In the genomic region with DNA sequence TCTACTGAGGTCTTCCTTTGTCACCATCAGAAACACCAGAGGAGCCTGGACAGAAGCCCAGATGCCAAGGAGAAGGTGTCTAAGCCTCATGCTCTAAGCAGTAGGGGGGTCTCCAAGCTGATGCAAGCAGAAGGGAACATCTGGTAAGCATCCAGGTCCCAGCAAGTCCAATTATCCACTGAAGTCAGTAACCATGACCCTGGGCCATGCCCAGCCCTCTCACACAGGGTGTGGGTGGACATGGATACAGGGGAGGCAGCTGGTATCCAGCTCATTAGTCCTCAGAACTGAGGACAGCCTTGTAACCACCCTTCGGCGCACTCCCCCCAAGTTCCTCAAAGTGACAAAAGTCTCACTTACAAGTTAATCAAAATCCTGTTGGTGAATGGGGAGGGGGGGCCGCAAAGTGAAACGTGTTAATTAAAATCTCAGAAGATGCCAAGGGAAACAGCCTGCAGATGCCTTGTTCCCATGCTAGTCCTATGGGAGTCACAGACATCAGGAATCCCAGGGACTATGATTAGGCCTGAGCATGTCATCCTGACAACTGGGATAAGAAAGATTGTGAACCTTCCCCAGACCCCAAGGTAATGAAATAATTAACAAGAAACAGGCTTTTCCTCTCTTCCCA, we compare ENCODE assay signal across 16 mouse cellular contexts. TPM values are rescaled to one million over a fixed set of nuclear protein-coding genes. Genes with fewer than 3 reads are reported as not detected.
A peak's percentile ranks its signal among the peaks of the same experiment; 100 is the strongest.
DNase-seq lines count a peak whose midpoint lies in the region; ATAC-seq and TF ChIP-seq lines count a peak whose summit lies in the region.
"Had no signal": no experiment of that assay in that cellular context is flagged by ENCODE, and none has a peak within 500 bp of the region (broad histone marks: within the 10 kb centered on the region; RNA-seq: fewer than 3 reads in every experiment).

No protein-coding gene starts in this region.

- peak; percentile 70 for ATAC-seq in hindbrain, embryonic 11.5 days (ENCODE audit: low FRiP score)
- peak; percentile 26; the same call in 1 of the 2 replicates for ATAC-seq in neural tube, embryonic 14.5 days (ENCODE audit: low read depth)
- ATAC-seq in neural tube, embryonic 15.5 days (ENCODE audit: low FRiP score), result no peak
- ATAC-seq in hindbrain, embryonic 16.5 days, result peak; percentile 79
- ATAC-seq in monocyte, adult 5-6 weeks (replicated peaks; ENCODE audit: insufficient number of reproducible peaks, low FRiP score, low TSS enrichment, poor library complexity, severe bottlenecking), result no peak

- no peak overlapping the region for H3K4me2 ChIP-seq in hindbrain, embryonic 11.5 days (replicated peaks; ENCODE audit: low read depth, low read length)
- H3K4me2 ChIP-seq in neural tube, embryonic 14.5 days (ENCODE audit: low read depth, low read length), result no peak overlapping the region
- H3K4me2 ChIP-seq in neural tube, embryonic 15.5 days, result no peak overlapping the region
- no peak overlapping the region for H3K4me2 ChIP-seq in hindbrain, embryonic 16.5 days (ENCODE audit: low read length)
- H3K4me2 ChIP-seq: embryonic facial prominence, embryonic 12.5 days had no signal

- TF ChIP-seq CTCF in gastrocnemius, adult 2 months (IDR thresholded peaks at IDR 0.05), result no peak

- H3K9me3 ChIP-seq in hindbrain, embryonic 11.5 days (ENCODE audit: control insufficient read depth, low read length), result no peaks in the 10 kb centered on the region
- H3K9me3 ChIP-seq in hindbrain, embryonic 10.5 days, result no peaks in the 10 kb centered on the region
- no peaks in the 10 kb centered on the region for H3K9me3 ChIP-seq in neural tube, embryonic 14.5 days (ENCODE audit: control insufficient read depth, low read length)
- H3K9me3 ChIP-seq in neural tube, embryonic 15.5 days (replicated peaks), result no peaks in the 10 kb centered on the region
- H3K9me3 ChIP-seq in hindbrain, embryonic 16.5 days (ENCODE audit: control insufficient read depth, low read length), result no peaks in the 10 kb centered on the region
- H3K9me3 ChIP-seq: embryonic facial prominence, embryonic 12.5 days had no signal

- DNase-seq in hindbrain, embryonic 11.5 days (ENCODE audit: low spot score), result no peak
- no peak for DNase-seq in hindbrain, embryonic 10.5 days (ENCODE audit: low spot score)
- DNase-seq in retina, postnatal 1 day, result peak; percentile 78
- DNase-seq in gastrocnemius, adult 2 months, result no peak
- DNase-seq: adrenal gland, postnatal 14 days; heart, adult 2 months; heart, postnatal 36 days; kidney, adult 2 months; right cerebral cortex, postnatal 25 days; thymus, adult 18-20 months had no signal

- peaks cover 2% of the 10 kb centered on the region for H3K27me3 ChIP-seq in hindbrain, embryonic 11.5 days (ENCODE audit: control insufficient read depth, insufficient read depth, low read length)
- peaks cover 83% of the 10 kb centered on the region for H3K27me3 ChIP-seq in hindbrain, embryonic 10.5 days (ENCODE audit: insufficient read depth, poor library complexity, severe bottlenecking)
- H3K27me3 ChIP-seq in neural tube, embryonic 14.5 days (ENCODE audit: control insufficient read depth, insufficient read depth, low read length), result no peaks in the 10 kb centered on the region
- no peaks in the 10 kb centered on the region for H3K27me3 ChIP-seq in neural tube, embryonic 15.5 days (replicated peaks)
- no peaks in the 10 kb centered on the region for H3K27me3 ChIP-seq in hindbrain, embryonic 16.5 days (replicated peaks; ENCODE audit: control insufficient read depth, insufficient read depth, low read length)
- H3K27me3 ChIP-seq: embryonic facial prominence, embryonic 12.5 days had no signal

- no peak overlapping the region for H3K9ac ChIP-seq in hindbrain, embryonic 11.5 days (ENCODE audit: low read depth, low read length)
- H3K9ac ChIP-seq in neural tube, embryonic 14.5 days (replicated peaks; ENCODE audit: low read depth, low read length), result no peak overlapping the region
- no peak overlapping the region for H3K9ac ChIP-seq in neural tube, embryonic 15.5 days (replicated peaks)
- no peak overlapping the region for H3K9ac ChIP-seq in hindbrain, embryonic 16.5 days (ENCODE audit: low read depth, low read length)
- H3K9ac ChIP-seq: embryonic facial prominence, embryonic 12.5 days; liver, embryonic 14.5 days had no signal

- H3K4me3 ChIP-seq in hindbrain, embryonic 11.5 days (ENCODE audit: low read depth, low read length), result no peak overlapping the region
- no peak overlapping the region for H3K4me3 ChIP-seq in hindbrain, embryonic 10.5 days
- H3K4me3 ChIP-seq in neural tube, embryonic 14.5 days (ENCODE audit: low read depth, low read length), result no peak overlapping the region
- H3K4me3 ChIP-seq in neural tube, embryonic 15.5 days (replicated peaks), result no peak overlapping the region
- H3K4me3 ChIP-seq in hindbrain, embryonic 16.5 days (ENCODE audit: low read length), result no peak overlapping the region
- H3K4me3 ChIP-seq in gastrocnemius, adult 2 months, result no peak overlapping the region
- H3K4me3 ChIP-seq: embryonic facial prominence, embryonic 12.5 days; heart, adult 2 months had no signal

- H3K4me1 ChIP-seq in hindbrain, embryonic 11.5 days (replicated peaks; ENCODE audit: control insufficient read depth, insufficient read depth, low read length), result no peaks in the 10 kb centered on the region
- peaks cover 19% of the 10 kb centered on the region for H3K4me1 ChIP-seq in hindbrain, embryonic 10.5 days (replicated peaks)
- no peaks in the 10 kb centered on the region for H3K4me1 ChIP-seq in neural tube, embryonic 14.5 days (ENCODE audit: control insufficient read depth, insufficient read depth, low read length)
- peaks cover 9% of the 10 kb centered on the region; the same call in 1 of the 2 replicates for H3K4me1 ChIP-seq in neural tube, embryonic 15.5 days
- peaks cover 2% of the 10 kb centered on the region for H3K4me1 ChIP-seq in hindbrain, embryonic 16.5 days (ENCODE audit: control insufficient read depth, insufficient read depth, low read depth, low read length)
- H3K4me1 ChIP-seq: embryonic facial prominence, embryonic 12.5 days had no signal

- H3K27ac ChIP-seq in hindbrain, embryonic 11.5 days (ENCODE audit: low read depth, low read length), result no peak overlapping the region
- no peak overlapping the region for H3K27ac ChIP-seq in hindbrain, embryonic 10.5 days
- H3K27ac ChIP-seq in neural tube, embryonic 14.5 days (ENCODE audit: low read depth, low read length), result no peak overlapping the region
- H3K27ac ChIP-seq in neural tube, embryonic 15.5 days (replicated peaks), result no peak overlapping the region
- H3K27ac ChIP-seq in hindbrain, embryonic 16.5 days (ENCODE audit: low read depth, low read length), result no peak overlapping the region
- H3K27ac ChIP-seq in gastrocnemius, adult 2 months, result no peak overlapping the region
- H3K27ac ChIP-seq: embryonic facial prominence, embryonic 12.5 days; heart, adult 2 months; liver, embryonic 14.5 days had no signal

- intact Hi-C loops in gastrocnemius, adult 2 months (cut with DNase I), result no loop called here

- no peaks in the 10 kb centered on the region for H3K36me3 ChIP-seq in hindbrain, embryonic 11.5 days (ENCODE audit: control insufficient read depth, insufficient read depth, low read length)
- H3K36me3 ChIP-seq in hindbrain, embryonic 10.5 days, result no peaks in the 10 kb centered on the region
- H3K36me3 ChIP-seq in neural tube, embryonic 14.5 days (ENCODE audit: control insufficient read depth, insufficient read depth, low read length), result no peaks in the 10 kb centered on the region
- H3K36me3 ChIP-seq in neural tube, embryonic 15.5 days, result no peaks in the 10 kb centered on the region
- H3K36me3 ChIP-seq in hindbrain, embryonic 16.5 days (ENCODE audit: control insufficient read depth, insufficient read depth, low read length), result no peaks in the 10 kb centered on the region
- H3K36me3 ChIP-seq: embryonic facial prominence, embryonic 12.5 days had no signal

- WGBS in hindbrain, embryonic 11.5 days, result 76% methylated on average over 4 of the region's 4 CpGs
- WGBS in hindbrain, embryonic 10.5 days, result 70% methylated on average over 4 of the region's 4 CpGs
- WGBS in neural tube, embryonic 14.5 days, result 77% methylated on average over 4 of the region's 4 CpGs
- 79% methylated on average over 4 of the region's 4 CpGs for WGBS in neural tube, embryonic 15.5 days
- WGBS in hindbrain, embryonic 16.5 days, result 44% methylated on average over 4 of the region's 4 CpGs

RNA-seq across cellular contexts. Expression of gene Smim20, which starts 17.3 kb away (rescaled TPM):
- polyA plus RNA-seq in hindbrain, embryonic 11.5 days (2014; fragmentation: Nextera tagmentation; extraction: Ambion mirVana), result 66.3 and 69.2 TPM in 2 replicates
- polyA plus RNA-seq in hindbrain, embryonic 10.5 days (2016; fragmentation: Nextera tagmentation; extraction: Ambion mirVana), result 67.8 and 74.2 TPM in 2 replicates
- polyA plus RNA-seq in neural tube, embryonic 14.5 days (2014; fragmentation: Nextera tagmentation; extraction: Ambion mirVana), result 84.6 and 93.4 TPM in 2 replicates
- 86.0 and 89.8 TPM in 2 replicates for polyA plus RNA-seq in neural tube, embryonic 15.5 days (2015; fragmentation: Nextera tagmentation; extraction: Ambion mirVana)
- 70.9 and 80.1 TPM in 2 replicates for polyA plus RNA-seq in hindbrain, embryonic 16.5 days (2015; fragmentation: Nextera tagmentation; extraction: Ambion mirVana)
- total RNA-seq in gastrocnemius, adult 2 months (2021), result 10 to 100 TPM; 55.5 to 67.5 TPM
- total RNA-seq in monocyte, adult 5-6 weeks (2017), result 44.4 to 59.6 TPM (median 47.2 TPM) in 3 replicates

RNA-seq across cellular contexts. Expression of gene Sel1l3, which starts 35.8 kb away (rescaled TPM):
- 2.7 and 3.7 TPM in 2 replicates for polyA plus RNA-seq in hindbrain, embryonic 11.5 days (2014; fragmentation: Nextera tagmentation; extraction: Ambion mirVana)
- 2.3 and 2.7 TPM in 2 replicates for polyA plus RNA-seq in hindbrain, embryonic 10.5 days (2016; fragmentation: Nextera tagmentation; extraction: Ambion mirVana)
- polyA plus RNA-seq in neural tube, embryonic 14.5 days (2014; fragmentation: Nextera tagmentation; extraction: Ambion mirVana), result 6.5 and 6.8 TPM in 2 replicates
- 4.4 and 5.9 TPM in 2 replicates for polyA plus RNA-seq in neural tube, embryonic 15.5 days (2015; fragmentation: Nextera tagmentation; extraction: Ambion mirVana)
- 5.6 and 6.2 TPM in 2 replicates for polyA plus RNA-seq in hindbrain, embryonic 16.5 days (2015; fragmentation: Nextera tagmentation; extraction: Ambion mirVana)
- total RNA-seq in gastrocnemius, adult 2 months (2021), result 10 to 100 TPM; 59.8 to 69.4 TPM
- total RNA-seq in monocyte, adult 5-6 weeks (2017), result 0.38 TPM in 1 of 3 replicates, not detected in the others

Comparison
In these comparisons a context has a peak if more than half of its experiments do, and no peak if none do; other contexts are left out.
1. ATAC-seq: peak in hindbrain, embryonic 11.5 days (single experiment), neural tube, embryonic 14.5 days (single experiment) and hindbrain, embryonic 16.5 days (single experiment); none in neural tube, embryonic 15.5 days (single experiment) and monocyte, adult 5-6 weeks (single experiment).